Mouse (Mus musculus) stomach, embryonic 14.5 days (tissue): ENCODE results near the gene Syt16. TPM values are rescaled to one million over a fixed set of nuclear protein-coding genes. Genes with fewer than 3 reads are reported as not detected.
A peak's percentile ranks its signal among the peaks of the same experiment; 100 is the strongest.

Experiments
- ATAC-seq: fragments of 200-750 bp; cut with Nextera tagmentation; 2 replicates; pipeline ENCODE4 v1.8.0; 2017; ENCODE audit warnings: low read depth, moderate TSS enrichment; ENCODE audit not compliant: insufficient number of reproducible peaks, insufficient read depth, low FRiP score
- H3K27ac ChIP-seq: fragments of 300-500 bp; sonication (generic); 2 replicates; pipeline ENCODE4 v1.5.1; 2014; ENCODE audit warnings: mild to moderate bottlenecking, low read length, moderate library complexity, mixed read lengths
- H3K27me3 ChIP-seq: fragments of 300-500 bp; sonication (generic); 2 replicates; pipeline ENCODE4 v1.6.1; 2014; ENCODE audit warnings: low read length, control low read depth, mixed read lengths; ENCODE audit not compliant: control insufficient read depth, insufficient read depth
- H3K36me3 ChIP-seq: fragments of 300-500 bp; sonication (generic); 2 replicates; pipeline ENCODE4 v1.6.1; 2014; ENCODE audit warnings: mild to moderate bottlenecking, control low read depth, low read length, moderate library complexity, mixed read lengths; ENCODE audit not compliant: control insufficient read depth, insufficient read depth
- H3K4me1 ChIP-seq: fragments of 300-500 bp; sonication (generic); 2 replicates; pipeline ENCODE4 v1.6.1; 2014; ENCODE audit warnings: low read length, control low read depth, mixed read lengths; ENCODE audit not compliant: control insufficient read depth, insufficient read depth
- H3K4me2 ChIP-seq: fragments of 300-500 bp; sonication (generic); replicated peaks from 2 replicates; pipeline ENCODE4 v1.6.1; 2014; ENCODE audit warnings: low read depth, low read length, control low read depth
- H3K4me3 ChIP-seq: fragments of 300-500 bp; sonication (generic); 2 replicates; pipeline ENCODE4 v1.5.1; 2014; ENCODE audit warnings: low read depth, low read length, control low read depth
- H3K9ac ChIP-seq: fragments of 300-500 bp; sonication (generic); replicated peaks from 2 replicates; pipeline ENCODE4 v1.6.1; 2014; ENCODE audit warnings: low read depth, mild to moderate bottlenecking, control low read depth, low read length, moderate library complexity, mixed read lengths
- H3K9me3 ChIP-seq: fragments of 300-500 bp; sonication (generic); 2 replicates; pipeline ENCODE4 v1.6.1; 2016; ENCODE audit warnings: low read depth, low read length, control low read depth; ENCODE audit not compliant: control insufficient read depth
- WGBS: fragments of 180-500 bp; shearing (Covaris S2); extraction: QIAGEN DNeasy Blood & Tissue Kit; methylation state at CpG from one replicate; pipeline ENCODE4 v1.1.7; 2014; 5-methylcytosine and 5-hydroxymethylcytosine counted together
- polyA plus RNA-seq: library from polyadenylated mRNA; unstranded; fragments of >200 nt; fragmentation: Nextera tagmentation; extraction: Ambion mirVana; gene quantifications from 2 replicates; pipeline ENCODE4 v1.2.1, GENCODE M21; 2014

Syt16 gene
- polyA plus RNA-seq, 1 experiment from 2014 or later: 2.3 TPM

DNA sequence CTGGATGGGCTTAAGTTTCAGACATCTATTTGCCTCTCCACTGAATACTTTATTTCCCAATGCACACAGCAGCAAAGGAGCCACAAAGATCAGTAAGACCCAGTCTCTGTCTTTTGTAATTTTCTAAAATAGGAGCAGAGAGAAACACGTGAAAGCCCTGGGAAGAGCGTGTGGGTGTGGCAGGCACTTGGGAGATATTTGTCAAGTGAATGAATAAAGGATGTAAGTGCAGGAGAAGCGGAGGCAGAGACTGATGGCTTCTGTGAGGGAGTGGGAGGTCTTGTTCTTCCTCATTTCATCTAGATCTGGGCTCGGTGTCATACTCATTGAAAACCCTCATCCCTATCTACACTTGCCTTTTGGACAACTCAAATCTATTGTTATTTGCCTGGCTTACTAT lies 78.6 kb downstream of the Syt16 start:
- no peak for ATAC-seq
- Histone ChIP-seq H3K4me1 (no peaks in the 10 kb centered on the region), H3K27ac (no peak overlapping the region), H3K4me3 (no peak overlapping the region), H3K4me2 (no peak overlapping the region), H3K9ac (no peak overlapping the region), H3K27me3 (no peaks in the 10 kb centered on the region), H3K36me3 (no peaks in the 10 kb centered on the region), H3K9me3 (no peaks in the 10 kb centered on the region)
- 39% methylated on average over 4 of the region's 4 CpGs for WGBS

DNA sequence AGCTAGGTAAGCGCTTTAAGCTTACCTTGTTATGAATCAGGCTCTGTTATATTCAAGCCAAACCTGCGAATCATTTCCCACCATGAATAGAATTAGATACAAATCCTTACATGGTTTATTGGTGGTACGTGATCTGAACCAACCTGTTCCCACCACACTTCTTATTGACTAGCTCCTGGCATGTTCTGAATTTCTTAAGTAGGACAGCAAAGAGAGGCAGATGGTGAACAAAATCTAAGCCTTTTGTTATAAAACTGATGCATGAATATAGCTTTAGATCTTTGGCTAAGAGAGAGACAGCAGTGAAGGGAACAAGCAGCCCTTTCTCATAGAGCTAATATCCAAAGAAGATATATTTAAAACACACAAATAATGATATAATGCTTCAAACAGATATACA lies 83.7 kb downstream of the Syt16 start:
- 89% methylated on average over 3 of the region's 3 CpGs for WGBS
- H3K36me3 ChIP-seq: no peaks in the 10 kb centered on the region

DNA sequence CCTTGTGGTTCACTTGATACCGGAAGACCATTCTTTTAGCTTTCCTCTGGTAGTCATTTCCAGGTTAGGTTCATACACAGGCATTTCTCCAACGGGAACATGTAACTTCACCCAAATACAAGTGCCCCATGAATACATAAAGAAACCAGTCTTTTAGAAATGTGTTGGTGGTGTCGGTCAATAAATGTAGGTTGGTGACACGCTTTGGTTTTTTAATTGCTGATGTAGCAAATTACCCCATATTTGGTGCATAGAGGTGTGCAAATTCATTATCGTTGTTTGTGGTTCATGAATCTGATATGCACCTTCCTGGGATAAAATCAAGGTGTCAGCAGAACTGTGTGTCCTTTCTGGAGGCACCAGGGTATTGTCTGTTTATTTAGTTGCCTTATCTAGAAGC lies 86.9 kb downstream of the Syt16 start:
- no peak overlapping the region for H3K9ac ChIP-seq
- no peak overlapping the region for H3K4me3 ChIP-seq
- no peak overlapping the region for H3K4me2 ChIP-seq
- no peaks in the 10 kb centered on the region for H3K36me3 ChIP-seq
- no peaks in the 10 kb centered on the region for H3K4me1 ChIP-seq
- H3K27ac ChIP-seq: no peak overlapping the region
- 92% methylated on average over 5 of the region's 5 CpGs for WGBS
- H3K27me3 ChIP-seq: no peaks in the 10 kb centered on the region
- no peaks in the 10 kb centered on the region for H3K9me3 ChIP-seq
- no peak for ATAC-seq

More for the DNA sequence above, 83.7 kb downstream of the Syt16 start:
- Histone ChIP-seq H3K27me3 (no peaks in the 10 kb centered on the region), H3K9me3 (no peaks in the 10 kb centered on the region), H3K4me2 (no peak overlapping the region), H3K9ac (no peak overlapping the region), H3K4me3 (no peak overlapping the region), H3K27ac (no peak overlapping the region), H3K4me1 (no peaks in the 10 kb centered on the region)
- no peak for ATAC-seq

DNA sequence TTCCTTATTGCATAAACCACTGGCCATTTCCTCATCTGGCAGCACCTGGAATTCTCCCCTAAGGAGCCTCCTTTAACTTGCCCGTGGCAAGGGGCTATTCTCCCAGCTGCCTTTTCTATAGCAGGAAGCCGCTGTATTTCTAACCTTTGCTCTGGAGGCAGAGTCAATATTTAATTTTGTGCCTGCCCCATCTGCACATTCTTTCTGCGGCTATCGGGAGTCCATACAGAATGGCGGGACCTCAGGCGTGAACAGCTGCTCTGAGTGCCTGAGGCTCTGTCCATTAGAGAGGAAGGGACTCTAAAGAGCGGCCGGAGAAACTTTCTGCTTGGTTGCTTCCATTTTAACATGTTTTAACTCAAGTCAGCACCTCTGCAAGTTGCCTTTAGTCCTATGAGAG lies 89.6 kb downstream of the Syt16 start:
- H3K9me3 ChIP-seq: no peaks in the 10 kb centered on the region
- no peak overlapping the region for H3K4me3 ChIP-seq
- H3K27ac ChIP-seq: peak overlapping the region; percentile 45; the same call in 1 of the 2 replicates
- no peaks in the 10 kb centered on the region for H3K36me3 ChIP-seq
- WGBS: 54% methylated on average over 8 of the region's 8 CpGs
- peak; percentile 80 for ATAC-seq
- no peaks in the 10 kb centered on the region for H3K4me1 ChIP-seq
- no peaks in the 10 kb centered on the region for H3K27me3 ChIP-seq
- no peak overlapping the region for H3K4me2 ChIP-seq
- H3K9ac ChIP-seq: no peak overlapping the region

DNA sequence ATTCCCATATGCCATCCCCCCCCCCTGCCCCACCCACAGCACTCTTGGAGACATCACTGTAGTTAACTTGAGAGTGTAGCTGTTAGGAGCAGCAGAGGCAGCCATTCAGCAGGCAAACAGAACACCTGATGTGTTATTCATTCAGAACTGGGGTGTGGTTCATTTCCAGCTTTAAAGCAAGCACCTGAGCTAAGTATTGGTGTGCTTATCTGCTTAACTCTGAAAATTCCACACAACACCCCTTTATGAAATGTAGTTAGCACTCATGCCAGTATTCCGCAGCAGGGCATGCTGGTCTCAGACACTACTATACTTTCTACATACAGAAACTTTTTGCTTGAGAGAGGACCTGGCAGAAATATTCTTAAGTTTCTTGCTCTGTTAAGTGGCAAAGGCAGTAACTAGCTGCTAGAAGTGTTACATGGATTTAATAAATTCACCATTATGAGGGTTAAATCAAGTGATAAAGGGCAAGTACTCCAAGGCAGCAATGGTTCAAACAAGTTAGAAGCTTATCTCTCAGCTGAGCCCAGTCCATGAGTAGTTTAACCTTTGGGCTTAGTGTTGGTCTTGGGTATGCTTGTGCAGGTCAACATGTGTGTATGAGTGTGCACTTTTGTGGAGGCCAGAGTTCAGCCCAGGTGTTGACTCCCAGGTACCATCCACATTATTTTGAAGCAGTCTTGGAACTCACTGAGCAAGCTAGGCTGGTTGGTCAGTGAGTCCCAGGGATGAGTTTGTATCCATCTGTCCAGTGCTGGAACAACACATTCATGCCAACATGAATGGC lies 92.1 kb downstream of the Syt16 start:
- Histone ChIP-seq H3K36me3 (no peaks in the 10 kb centered on the region), H3K27me3 (no peaks in the 10 kb centered on the region), H3K9ac (no peak overlapping the region), H3K27ac (peak overlapping the region; percentile 27; the same call in 1 of the 2 replicates), H3K4me1 (no peaks in the 10 kb centered on the region), H3K4me2 (no peak overlapping the region), H3K4me3 (no peak overlapping the region), H3K9me3 (no peaks in the 10 kb centered on the region)
- ATAC-seq: no peak
- WGBS: 71% methylated on average over 1 of the region's 1 CpGs

DNA sequence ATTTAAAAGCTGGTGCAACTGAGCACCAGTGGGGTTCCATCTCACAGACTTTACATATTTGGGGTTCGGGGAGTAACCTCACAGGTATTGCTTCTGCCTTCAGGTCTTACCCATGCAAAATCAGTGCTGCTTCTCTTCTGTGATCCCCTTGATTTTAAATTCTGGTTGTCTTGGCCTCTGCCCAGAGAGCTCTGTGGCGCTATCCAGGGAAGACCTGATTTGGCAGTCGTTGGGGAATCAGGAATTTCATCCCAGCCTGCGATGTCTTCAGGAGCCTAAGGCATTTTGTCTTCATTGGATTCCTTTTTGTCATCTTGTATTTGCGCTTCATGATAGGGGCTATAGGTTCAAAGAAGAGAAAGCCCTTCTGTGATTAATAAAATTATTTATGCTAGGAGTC lies 95.1 kb downstream of the Syt16 start:
- H3K4me3 ChIP-seq: no peak overlapping the region
- H3K9me3 ChIP-seq: no peaks in the 10 kb centered on the region
- no peaks in the 10 kb centered on the region for H3K27me3 ChIP-seq
- no peaks in the 10 kb centered on the region for H3K36me3 ChIP-seq
- H3K9ac ChIP-seq: no peak overlapping the region
- H3K4me1 ChIP-seq: no peaks in the 10 kb centered on the region
- ATAC-seq: no peak
- H3K27ac ChIP-seq: no peak overlapping the region
- no peak overlapping the region for H3K4me2 ChIP-seq
- WGBS: 63% methylated on average over 5 of the region's 5 CpGs

DNA sequence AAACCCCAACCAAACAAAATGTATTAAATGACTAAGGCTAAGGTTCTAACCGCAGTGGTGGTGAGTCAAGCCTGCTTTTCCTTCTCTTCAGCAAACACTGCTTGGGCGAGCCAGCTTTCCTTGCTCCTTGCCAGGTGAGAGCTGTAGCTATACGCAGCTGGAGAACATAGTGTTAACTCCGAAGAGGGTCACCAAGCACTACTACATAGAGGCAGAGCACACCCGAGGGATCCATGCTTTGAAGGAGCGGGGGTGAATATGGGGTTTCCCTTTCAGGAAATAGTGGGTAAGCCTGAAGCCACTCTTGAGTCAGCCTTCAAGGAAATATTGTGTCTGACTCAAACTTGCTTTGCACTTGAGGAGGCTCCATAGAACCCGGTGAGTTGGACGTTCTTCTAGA lies 95.6 kb downstream of the Syt16 start:
- 73% methylated on average over 8 of the region's 8 CpGs for WGBS
- no peak for ATAC-seq
- Histone ChIP-seq H3K27ac (no peak overlapping the region), H3K4me1 (no peaks in the 10 kb centered on the region), H3K4me2 (no peak overlapping the region), H3K9me3 (no peaks in the 10 kb centered on the region), H3K4me3 (no peak overlapping the region), H3K27me3 (no peaks in the 10 kb centered on the region), H3K36me3 (no peaks in the 10 kb centered on the region), H3K9ac (no peak overlapping the region)

DNA sequence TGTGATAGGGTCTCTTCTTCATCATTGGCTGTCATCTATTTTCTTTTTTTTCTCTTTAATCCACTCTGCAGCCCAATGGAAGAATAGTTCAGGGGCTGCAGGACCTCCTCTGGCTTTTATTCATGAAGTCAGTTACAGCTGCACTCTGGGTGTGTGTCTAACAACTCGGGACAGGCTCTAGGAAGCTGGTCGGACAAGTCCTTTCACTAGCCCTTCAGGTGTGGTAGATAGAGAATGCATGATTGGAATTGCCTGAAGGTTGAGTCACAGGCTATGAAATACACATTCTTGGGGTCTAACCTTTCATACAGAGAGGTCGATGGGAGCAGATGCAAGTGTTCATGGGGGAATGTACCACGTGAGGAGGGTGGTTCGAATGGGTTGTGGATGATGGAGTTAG lies 97.2 kb downstream of the Syt16 start:
- no peak overlapping the region for H3K4me2 ChIP-seq
- no peaks in the 10 kb centered on the region for H3K27me3 ChIP-seq
- H3K36me3 ChIP-seq: no peaks in the 10 kb centered on the region
- no peak overlapping the region for H3K4me3 ChIP-seq
- WGBS: 69% methylated on average over 5 of the region's 5 CpGs
- ATAC-seq: no peak
- no peaks in the 10 kb centered on the region for H3K9me3 ChIP-seq
- no peak overlapping the region for H3K9ac ChIP-seq
- H3K27ac ChIP-seq: no peak overlapping the region
- H3K4me1 ChIP-seq: no peaks in the 10 kb centered on the region
